Mouse (Mus musculus) MN1 (cell line): Measurements from ENCODE around the gene C1qtnf6.

Experiments used
- DNase-seq: peaks from one replicate; pipeline ENCODE4 v3.0.0-alpha.2; 2016; ENCODE audit warnings: low spot score

Gene C1qtnf6

GRCm38 (mm10) chr15:78544561-78545001 lies 13.4 kb upstream of the C1qtnf6 start, which contains the start of gene Sstr3:
TSS of gene Sstr3 (minus strand) at chr15:78544685.
- no peak for DNase-seq

GRCm38 (mm10) chr15:78544041-78544440 lies 12.8 kb upstream of the C1qtnf6 start:
- DNase-seq, result no peak

GRCm38 (mm10) chr15:78542767-78543303 lies 11.6 kb upstream of the C1qtnf6 start:
- DNase-seq, result no peak

GRCm38 (mm10) chr15:78542098-78542766 lies 11.0 kb upstream of the C1qtnf6 start:
- DNase-seq, result peak; percentile 21

GRCm38 (mm10) chr15:78541606-78542005 lies 10.4 kb upstream of the C1qtnf6 start:
- peak; percentile 92 for DNase-seq

GRCm38 (mm10) chr15:78541036-78541435 lies 9.8 kb upstream of the C1qtnf6 start:
- DNase-seq, result peak; percentile 52

- DNase-seq, result no peak
Measured at GRCm38 (mm10) chr15:78535723-78536421, 4.7 kb upstream of the C1qtnf6 start.

GRCm38 (mm10) chr15:78533346-78533835 lies 2.2 kb upstream of the C1qtnf6 start:
- no peak for DNase-seq

GRCm38 (mm10) chr15:78532566-78533345 lies 1.5 kb upstream of the C1qtnf6 start:
- DNase-seq, result no peak

- DNase-seq, result peak; percentile 100
Measured at GRCm38 (mm10) chr15:78531901-78532469, 769 bp upstream of the C1qtnf6 start.

GRCm38 (mm10) chr15:78531451-78531720 lies 170 bp upstream of the C1qtnf6 start:
- peak; percentile 26 for DNase-seq

- no peak for DNase-seq
Measured at GRCm38 (mm10) chr15:78530141-78530540, 1.1 kb downstream of the C1qtnf6 start.

- peak; percentile 85 for DNase-seq
Measured at GRCm38 (mm10) chr15:78529428-78529990, 1.7 kb downstream of the C1qtnf6 start.

GRCm38 (mm10) chr15:78528726-78529411 lies 2.3 kb downstream of the C1qtnf6 start:
- peak; percentile 57 for DNase-seq

GRCm38 (mm10) chr15:78527973-78528372 lies 3.2 kb downstream of the C1qtnf6 start:
- DNase-seq, result peak; percentile 51

GRCm38 (mm10) chr15:78524163-78524562 lies 7.1 kb downstream of the C1qtnf6 start:
- no peak for DNase-seq

GRCm38 (mm10) chr15:78521892-78522291 lies 9.3 kb downstream of the C1qtnf6 start:
- DNase-seq, result no peak

GRCm38 (mm10) chr15:78521331-78521730 lies 9.9 kb downstream of the C1qtnf6 start:
- no peak for DNase-seq

GRCm38 (mm10) chr15:78520112-78520715 lies 11.0 kb downstream of the C1qtnf6 start:
- DNase-seq, result no peak

GRCm38 (mm10) chr15:78518221-78518620 lies 13.0 kb downstream of the C1qtnf6 start:
- no peak for DNase-seq

GRCm38 (mm10) chr15:78515759-78516158 lies 15.5 kb downstream of the C1qtnf6 start:
- no peak for DNase-seq
